Mouse (Mus musculus) ES-E14 (cell line): Measurements from ENCODE around the gene Slc52a3. TPM values are rescaled to one million over a fixed set of nuclear protein-coding genes. Genes with fewer than 3 reads are reported as not detected.
"Not testable (repeated sequence)": the region's sequence is repeated elsewhere in the genome, so short reads cannot be mapped to it uniquely, and the experiment has no call there.

Experiments used
- DNase-seq: peaks from one replicate; pipeline ENCODE4 v3.0.0-alpha.2; 2013; ENCODE audit warnings: low read depth, low spot score
- H3K27ac ChIP-seq: 2 replicates; pipeline ENCODE4 v1.5.1; 2012; ENCODE audit warnings: low read depth, mild to moderate bottlenecking, low read length, moderate library complexity, mixed read lengths; ENCODE audit not compliant: poor library complexity, insufficient read depth, severe bottlenecking
- H3K36me3 ChIP-seq: 2 replicates; pipeline ENCODE4 v1.6.1; 2012; ENCODE audit warnings: mild to moderate bottlenecking, low read length, moderate library complexity, mixed read lengths; ENCODE audit not compliant: control insufficient read depth, poor library complexity, insufficient read depth, severe bottlenecking
- H3K4me1 ChIP-seq, 2 experiments: fragments of 150-350 bp in 1 of 2; sonication (generic) in 1 of 2; 2 replicates each; pipeline ENCODE4 v1.6.1; 2012; ENCODE audit warnings: low read length in 2 of 2, mild to moderate bottlenecking in 1 of 2, mixed read lengths in 1 of 2; ENCODE audit not compliant: control insufficient read depth in 2 of 2, insufficient read depth in 2 of 2, poor library complexity in 1 of 2
- H3K4me3 ChIP-seq, 2 experiments: fragments of 150-350 bp in 1 of 2; sonication (generic) in 1 of 2; 2 replicates each; pipeline ENCODE4 v1.5.1; 2012; ENCODE audit warnings: low read length in 2 of 2, low read depth in 1 of 2, mild to moderate bottlenecking in 1 of 2, mixed read lengths in 1 of 2; ENCODE audit not compliant: insufficient read depth in 1 of 2, poor library complexity in 1 of 2, severe bottlenecking in 1 of 2
- H3K9ac ChIP-seq: 2 replicates; pipeline ENCODE4 v1.6.1; 2012; ENCODE audit warnings: low read depth, mild to moderate bottlenecking, low read length, mixed read lengths; ENCODE audit not compliant: poor library complexity, insufficient read depth, severe bottlenecking
- H3K9me3 ChIP-seq: fragments of 150-350 bp; sonication (generic); 2 replicates; pipeline ENCODE4 v1.6.1; 2012; ENCODE audit warnings: low read depth, mild to moderate bottlenecking, low read length; ENCODE audit not compliant: control insufficient read depth, insufficient read depth
- CHD2 ChIP-seq: IDR thresholded peaks from 2 replicates; pipeline ENCODE4 v1.6.1; 2014; ENCODE audit warnings: mild to moderate bottlenecking, low read depth, low read length, inconsistent platforms
- HCFC1 ChIP-seq: IDR thresholded peaks from 2 replicates; pipeline ENCODE4 v1.6.1; 2012; ENCODE audit warnings: low read length, inconsistent platforms, borderline replicate concordance; ENCODE audit not compliant: insufficient read depth
- MAFK ChIP-seq: IDR thresholded peaks from 2 replicates; pipeline ENCODE4 v1.6.1; 2014; ENCODE audit warnings: mild to moderate bottlenecking, low read depth, low read length, inconsistent platforms; ENCODE audit not compliant: insufficient read depth
- ZC3H11A ChIP-seq: IDR thresholded peaks from 2 replicates; pipeline ENCODE4 v1.6.1; 2012; ENCODE audit warnings: low read depth, mild to moderate bottlenecking, inconsistent platforms, low read length, borderline replicate concordance
- ZNF384 ChIP-seq: IDR thresholded peaks from 2 replicates; pipeline ENCODE4 v1.6.1; 2012; ENCODE audit warnings: low read depth, low read length, inconsistent platforms
- in situ Hi-C, 2 experiments: fragments of 600-800 bp; cut with MboI; formaldehyde crosslinking; loops; one replicate each; pipeline ENCODE4 v1.15.1; 2025; ENCODE audit warnings: low sequenced_read_pairs in 2 of 2, inconsistent platforms in 1 of 2; ENCODE audit not compliant: unreplicated experiment in 2 of 2
- total RNA-seq: library from RNA; depleted of rRNA; stranded (reverse); fragments of 300-350 nt; gene quantifications from 2 replicates; pipeline ENCODE4 v1.2.3, GENCODE M21; 2012

The Slc52a3 gene
- total RNA-seq, 1 experiment, result 4.4 TPM

DNA sequence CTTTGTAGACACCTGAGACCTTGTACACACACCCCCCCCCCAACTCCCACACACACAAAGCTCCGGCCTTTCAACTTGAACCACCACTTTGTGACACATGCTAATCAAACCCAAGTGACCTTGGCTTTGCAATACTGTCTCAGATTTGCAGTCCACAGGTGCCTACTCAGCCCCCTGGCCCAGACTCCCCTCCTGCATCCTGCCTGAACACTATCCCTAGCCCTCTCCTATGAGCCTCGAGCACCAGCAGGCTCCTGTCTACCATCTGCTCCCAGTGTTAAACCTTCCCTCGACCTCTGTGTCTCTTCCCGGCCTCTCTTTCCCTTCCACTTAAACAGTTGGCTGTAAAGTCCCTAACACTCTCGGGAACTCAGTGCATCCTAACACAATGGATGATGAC lies 4.9 kb upstream of the Slc52a3 start:
- no peaks in the 10 kb centered on the region for H3K9me3 ChIP-seq
- H3K36me3 ChIP-seq, result no peaks in the 10 kb centered on the region
- H3K27ac ChIP-seq, result no peak overlapping the region
- no peak overlapping the region for H3K9ac ChIP-seq
- peaks cover 5 to 25% of the 10 kb centered on the region in 2 experiments for H3K4me1 ChIP-seq
- no peak overlapping the region for H3K4me3 ChIP-seq
- no peak for DNase-seq
- in situ Hi-C loops, result loop anchor here in 1 of 2 experiments (10.0 kb wide), 1 partner anchor 117 kb away; no protein-coding TSS in a partner anchor
- TF ChIP-seq CHD2 (no peak), MAFK (no peak), ZNF384 (no peak), HCFC1 (no peak), ZC3H11A (no peak)

DNA sequence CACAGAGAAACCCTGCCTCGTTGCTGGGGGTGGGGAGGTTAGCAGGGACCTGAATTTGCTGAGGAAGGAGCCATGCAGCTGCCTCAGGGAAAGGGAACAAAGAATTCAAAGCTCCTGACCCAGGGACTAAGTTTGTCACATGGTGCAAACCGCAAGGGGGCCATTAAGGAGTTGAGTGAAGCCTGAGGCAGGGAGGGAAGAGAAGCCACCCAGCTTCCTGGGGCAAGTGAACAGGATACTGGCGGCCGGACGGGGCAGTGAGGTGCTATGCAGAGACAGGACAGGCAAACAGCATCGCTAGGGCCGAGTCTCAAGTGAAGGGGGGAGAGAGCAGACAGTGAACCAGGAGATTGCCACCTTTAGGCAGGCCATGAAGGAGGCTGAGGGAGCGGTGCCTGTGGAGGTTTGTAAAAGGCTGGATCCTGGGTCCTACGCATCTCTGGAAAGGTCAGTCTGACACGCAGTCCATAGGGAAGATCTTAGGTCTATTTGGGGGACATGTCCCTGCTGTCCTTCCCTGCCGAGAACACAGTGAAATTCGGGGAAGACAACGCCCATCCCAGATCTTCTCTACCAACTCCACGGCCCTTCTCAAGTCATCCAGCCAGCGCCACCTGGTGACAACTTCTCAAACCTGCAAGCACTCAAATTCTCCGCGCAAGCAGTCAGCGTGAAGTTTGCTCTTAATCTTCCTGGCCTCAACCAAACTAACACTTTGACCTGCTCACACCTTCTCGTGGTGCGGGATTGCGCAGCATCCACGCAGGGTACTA lies 1.8 kb upstream of the Slc52a3 start:
- 0 out of 2 replicates have a peak overlapping the region, but pooled peaks have one; percentile 23 for H3K9ac ChIP-seq
- DNase-seq, result peak; percentile 79
- 0 out of 2 replicates have a peak, but pooled peaks have one; percentile 9 for TF ChIP-seq ZC3H11A
- no peak for TF ChIP-seq CHD2
- H3K4me3 ChIP-seq, result no peak overlapping the region
- H3K9me3 ChIP-seq, result no peaks in the 10 kb centered on the region
- H3K36me3 ChIP-seq, result no peaks in the 10 kb centered on the region
- in situ Hi-C loops, result loop anchor here in 1 of 2 experiments (10.0 kb wide), 1 partner anchor 120 kb away; no protein-coding TSS in a partner anchor
- H3K27ac ChIP-seq, result 0 out of 2 replicates have a peak overlapping the region, but pooled peaks have one; percentile 15
- H3K4me1 ChIP-seq, result peaks cover 17 to 36% of the 10 kb centered on the region in 2 experiments

DNA sequence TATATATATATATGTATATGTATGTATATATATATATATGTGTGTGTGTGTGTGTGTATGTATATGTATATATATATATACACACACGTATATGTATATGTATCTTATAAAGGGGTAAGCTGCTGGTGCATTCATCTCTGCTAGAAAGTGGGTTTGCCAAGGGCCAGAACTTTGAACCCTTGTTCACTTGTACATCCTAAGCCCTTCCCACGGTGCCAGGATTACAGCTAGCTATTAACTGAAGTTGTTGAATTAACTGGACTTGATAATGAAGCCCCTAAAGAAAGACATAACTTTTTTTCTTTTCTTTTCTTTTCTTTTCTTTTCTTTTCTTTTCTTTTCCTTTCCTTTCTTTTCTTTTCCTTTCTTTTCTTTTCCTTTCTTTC lies 872 bp downstream of the Slc52a3 start:
- not testable (repeated sequence) for H3K9ac ChIP-seq, H3K36me3 ChIP-seq, DNase-seq, H3K9me3 ChIP-seq, H3K27ac ChIP-seq, H3K4me3 ChIP-seq
- H3K4me1 ChIP-seq, result peaks cover 15 to 35% of the 10 kb centered on the region in 2 experiments
- in situ Hi-C loops, result loop anchor here in 1 of 2 experiments (10.0 kb wide), 1 partner anchor 122 kb away; no protein-coding TSS in a partner anchor

DNA sequence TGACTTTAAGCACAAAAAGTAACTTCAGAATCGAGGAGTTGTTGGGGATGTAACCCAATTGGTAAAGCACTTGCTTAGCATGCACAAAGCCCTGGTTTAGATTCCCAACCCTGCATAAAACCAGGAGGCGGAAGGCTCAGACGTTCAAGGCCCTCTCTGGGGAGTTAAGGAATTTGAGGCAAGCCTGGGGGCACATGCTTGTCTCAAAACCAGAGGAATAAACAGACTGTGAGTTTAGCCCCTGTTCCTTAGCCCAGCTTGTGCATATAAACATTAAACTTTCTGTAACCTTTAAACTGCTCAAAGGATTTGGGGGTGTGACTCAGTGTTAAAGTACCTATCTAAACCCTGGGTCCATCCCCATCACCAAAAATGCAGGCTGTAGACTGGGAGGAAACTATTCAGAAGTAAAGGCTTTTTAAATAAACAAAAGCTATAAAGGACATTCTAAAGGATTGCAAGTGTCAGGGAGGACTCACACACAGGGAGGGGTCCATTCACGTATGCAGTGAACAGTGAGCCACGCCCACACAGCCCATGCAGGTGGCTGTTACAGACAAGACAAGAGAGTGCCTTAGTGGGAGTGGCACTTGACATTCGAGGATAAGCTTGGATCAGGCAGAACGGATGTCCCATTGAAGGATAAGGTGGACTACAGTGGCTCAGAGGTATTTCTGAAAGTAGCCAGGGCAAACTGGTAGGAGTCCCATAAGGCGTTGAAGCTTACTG lies 1.6 kb downstream of the Slc52a3 start:
- no peaks in the 10 kb centered on the region for H3K9me3 ChIP-seq
- H3K9ac ChIP-seq, result no peak overlapping the region
- H3K4me1 ChIP-seq, result peaks cover 15 to 35% of the 10 kb centered on the region in 2 experiments
- TF ChIP-seq ZC3H11A (no peak), CHD2 (no peak), ZNF384 (no peak), MAFK (no peak), HCFC1 (no peak)
- H3K4me3 ChIP-seq, result no peak overlapping the region
- H3K36me3 ChIP-seq, result no peaks in the 10 kb centered on the region
- H3K27ac ChIP-seq, result no peak overlapping the region
- no peak for DNase-seq
- in situ Hi-C loops, result loop anchor here in 1 of 2 experiments (10.0 kb wide), 1 partner anchor 123 kb away; no protein-coding TSS in a partner anchor
